Mouse (Mus musculus) spleen, postnatal 36 days (tissue): ENCODE measurements around the gene Pax8.

Experiments used
- DNase-seq, 2 experiments: peaks; one replicate each; pipeline ENCODE4 v3.0.0; 2022; ENCODE audit warnings: low spot score in 2 of 2, mixed read lengths in 1 of 2

The Pax8 gene

DNA sequence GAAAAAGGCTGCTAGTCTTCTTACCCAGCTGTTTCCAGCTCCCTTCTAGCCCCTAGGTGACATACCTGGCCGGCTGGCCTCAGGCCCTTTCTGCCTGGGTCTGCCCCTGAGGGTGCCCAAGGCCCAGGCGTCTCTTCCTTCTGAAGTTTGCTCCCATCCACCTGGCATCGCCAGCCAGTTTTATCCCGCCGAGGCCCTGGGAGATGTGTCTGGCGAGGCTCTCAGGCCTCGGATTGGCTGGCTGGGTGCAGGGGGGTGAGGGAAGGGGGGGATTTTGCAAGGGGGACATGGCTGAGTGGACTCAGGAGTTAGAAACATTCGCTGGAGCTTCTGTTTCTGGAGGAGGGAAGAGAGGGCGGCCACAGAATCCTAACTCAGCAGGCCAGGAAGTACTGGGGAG, at the start of gene Pax8:
Pax8 (minus strand) TSS at position 180 of the 400 bp plus-strand sequence.
- DNase-seq, result no peak

DNA sequence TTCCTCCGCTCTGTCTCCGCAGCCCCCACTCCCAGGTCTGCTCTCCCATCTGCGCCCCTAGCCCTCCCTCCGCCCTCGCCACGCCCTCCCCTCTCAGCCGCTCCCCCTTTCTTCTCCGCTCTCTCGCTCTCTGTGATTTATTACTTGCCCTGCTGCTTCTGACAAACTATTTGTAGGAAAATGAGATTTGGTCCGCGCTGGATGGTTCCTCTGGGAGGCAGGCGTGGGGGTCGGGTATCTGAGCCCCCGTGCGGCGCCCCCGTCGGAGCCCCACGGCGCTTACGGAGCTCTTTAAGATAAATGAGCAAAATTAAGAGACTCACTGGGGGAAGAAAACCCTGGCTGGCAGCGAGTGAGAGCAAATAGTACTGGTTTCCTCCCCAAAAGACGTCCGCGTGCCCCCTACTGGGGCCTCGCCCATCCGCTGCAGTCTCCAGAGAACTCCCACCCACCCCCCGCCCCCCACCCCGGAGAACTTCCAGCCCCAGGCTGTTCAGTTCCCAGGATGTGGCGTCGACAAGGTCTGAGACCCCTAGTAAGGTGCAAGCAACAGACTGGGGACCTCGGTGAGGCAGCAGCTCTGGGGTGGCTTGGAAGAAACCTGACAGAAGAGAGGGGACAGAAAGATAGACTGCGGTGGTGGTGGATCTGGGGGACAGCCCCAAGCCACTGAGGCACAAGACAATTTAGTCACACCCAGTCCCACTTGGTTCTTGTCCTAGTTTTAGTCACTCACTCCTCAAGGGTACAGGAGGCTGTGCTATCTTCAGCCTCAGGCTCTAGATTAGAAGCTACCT, 46.2 kb upstream of the Pax8 start:
- no peak for DNase-seq

DNA sequence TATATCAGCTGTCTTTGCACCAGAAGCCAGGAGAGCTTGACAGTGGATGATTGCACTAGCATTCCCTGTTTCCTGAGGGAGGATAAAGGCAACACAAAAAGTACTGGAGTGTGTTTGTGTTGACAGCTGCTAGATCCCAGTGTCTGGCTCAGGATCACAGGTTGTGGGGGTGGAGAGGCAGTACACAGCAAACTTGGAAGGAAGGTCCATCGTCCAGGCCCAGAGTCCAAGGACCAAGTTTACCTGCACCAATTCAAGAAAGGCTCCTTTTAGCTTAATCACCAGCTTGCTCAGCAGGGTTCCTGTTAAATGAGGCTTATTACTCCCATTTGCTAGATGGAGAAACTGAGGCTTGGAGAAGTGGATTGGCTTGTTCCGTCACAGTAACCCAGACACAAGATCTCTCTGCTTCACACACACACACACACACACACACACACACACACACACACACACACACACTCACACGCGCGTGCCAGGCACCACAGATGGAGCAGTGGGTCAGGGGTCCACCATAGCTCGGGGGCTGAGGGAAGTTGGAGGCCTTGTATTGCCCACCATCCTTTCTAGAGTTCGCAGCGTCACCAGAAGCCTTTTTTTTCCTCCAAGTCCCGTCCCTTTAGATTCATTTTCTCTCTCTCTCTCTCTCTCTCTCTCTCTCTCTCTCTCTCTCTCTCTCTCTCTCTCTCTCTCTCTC, 45.3 kb upstream of the Pax8 start:
- DNase-seq, result no peak

DNA sequence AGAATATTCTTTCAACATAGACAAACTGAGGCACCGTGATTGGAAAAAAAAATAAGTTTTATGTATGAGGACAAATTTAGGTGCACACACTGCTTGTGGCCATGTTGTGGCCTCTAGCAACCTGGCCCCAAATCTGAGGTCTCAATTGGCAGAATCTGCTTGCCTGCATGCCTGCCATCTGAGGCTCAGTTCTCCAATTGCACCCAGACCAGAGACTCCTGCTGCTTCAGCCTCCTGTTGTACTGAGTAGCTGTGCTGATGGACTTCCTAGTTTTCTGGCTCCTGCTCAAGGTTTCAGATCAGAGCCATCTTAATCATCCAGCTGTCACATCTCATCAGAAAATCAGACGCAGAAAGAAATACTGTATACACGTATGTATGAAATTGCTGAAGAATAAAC, 41.5 kb upstream of the Pax8 start:
- no peak for DNase-seq

DNA sequence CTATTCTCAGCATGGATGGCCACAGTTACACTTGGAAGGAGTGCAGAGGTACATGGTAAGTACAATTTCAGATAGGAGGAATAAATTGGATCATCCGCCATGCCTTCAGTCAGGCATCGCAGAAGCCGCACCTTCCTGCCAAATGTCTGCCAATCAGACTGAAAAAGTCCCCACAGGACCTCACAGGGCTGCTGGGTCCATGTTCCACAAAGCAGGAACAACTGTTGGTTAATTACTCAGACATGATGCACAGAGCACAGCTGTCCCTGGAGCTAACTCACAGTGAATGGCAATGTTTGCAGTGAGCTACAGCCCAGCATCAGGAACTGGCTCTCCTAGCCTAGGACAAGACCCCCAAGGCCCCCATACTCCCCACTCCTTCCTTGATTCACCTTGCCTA, 32.0 kb upstream of the Pax8 start:
- DNase-seq, result no peak

DNA sequence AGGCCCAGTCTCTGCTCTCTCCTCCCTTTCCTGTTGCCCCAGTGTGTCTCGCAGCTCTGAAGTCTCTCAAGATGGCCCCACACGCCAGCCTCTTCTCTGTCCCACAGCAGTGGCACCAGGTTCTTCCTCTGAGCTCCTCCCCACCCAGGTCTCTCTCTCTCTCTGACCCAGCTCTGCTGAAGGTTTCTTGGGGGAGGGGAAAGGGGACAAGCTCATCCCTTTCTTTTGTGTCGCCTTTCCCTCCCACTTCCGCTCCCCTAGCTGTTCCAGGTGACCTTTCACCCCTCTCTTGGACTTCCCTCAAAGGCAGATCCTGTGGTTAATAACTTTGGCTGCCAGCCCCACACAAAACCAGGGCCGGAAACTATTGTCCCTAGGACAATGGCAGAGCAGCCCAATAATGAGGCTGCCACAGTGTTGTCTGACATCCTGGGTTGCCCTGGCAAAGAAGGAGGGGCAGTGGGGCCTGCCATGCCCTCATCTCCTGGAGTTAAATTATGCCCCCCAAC, 27.6 kb upstream of the Pax8 start:
- no peak for DNase-seq

DNA sequence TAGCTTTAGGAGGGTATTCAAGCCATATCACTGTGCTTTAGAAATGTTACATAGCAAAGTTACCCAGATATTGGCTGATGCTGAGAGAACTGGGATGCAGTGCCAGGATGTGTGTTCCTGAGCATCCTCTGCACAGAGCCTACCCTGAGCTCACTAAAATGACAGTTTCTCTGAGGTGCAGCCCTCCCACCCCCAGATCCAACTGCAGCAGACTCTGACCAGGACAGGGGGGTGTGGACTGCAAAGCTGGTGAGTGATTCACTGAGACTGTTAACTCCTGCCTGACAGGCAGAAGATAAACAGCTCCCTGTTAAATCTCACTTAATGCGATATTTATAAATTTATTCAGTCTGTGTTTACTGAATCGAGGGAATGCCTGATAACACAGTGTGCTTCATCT, 25.5 kb upstream of the Pax8 start:
- no peak for DNase-seq

DNA sequence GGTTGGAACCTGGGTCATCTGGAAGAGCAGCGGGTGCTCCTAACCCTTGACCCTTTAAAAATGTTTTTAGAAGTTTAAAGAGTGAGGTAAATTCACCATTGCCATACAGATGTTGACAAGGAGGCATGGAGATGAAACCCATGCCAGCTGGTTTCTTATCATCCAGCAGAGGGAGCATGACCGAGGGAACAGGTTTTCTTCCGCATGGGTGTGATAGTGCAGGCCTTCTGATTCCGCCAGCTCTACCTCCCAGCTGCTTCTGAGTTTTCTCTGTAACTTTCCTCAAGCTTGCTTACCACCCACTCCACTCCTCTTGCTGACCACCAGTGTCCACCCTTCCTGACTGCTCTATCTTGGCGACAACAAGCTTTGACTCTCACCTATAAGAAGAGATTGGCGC, 15.2 kb upstream of the Pax8 start:
- DNase-seq, result no peak

DNA sequence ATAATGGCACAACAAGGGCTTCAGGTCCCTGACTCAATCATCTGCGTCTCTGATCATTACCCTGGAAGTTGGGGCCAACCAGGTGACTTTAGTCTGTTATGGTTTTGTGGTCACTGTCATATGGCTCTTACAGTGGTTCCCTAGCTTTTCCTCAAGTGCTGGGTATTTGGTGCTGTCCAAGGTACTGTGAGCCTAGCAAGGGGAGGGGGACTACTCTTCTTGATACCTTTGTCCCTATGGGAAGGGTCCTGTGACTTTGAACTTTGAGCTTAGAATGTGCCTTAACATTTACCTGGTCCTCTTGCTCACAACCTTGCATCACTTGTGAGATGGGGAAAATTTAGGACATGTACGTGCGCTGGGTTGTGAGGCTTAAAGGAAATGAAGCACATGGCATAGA, 13.3 kb upstream of the Pax8 start:
- DNase-seq, result no peak

DNA sequence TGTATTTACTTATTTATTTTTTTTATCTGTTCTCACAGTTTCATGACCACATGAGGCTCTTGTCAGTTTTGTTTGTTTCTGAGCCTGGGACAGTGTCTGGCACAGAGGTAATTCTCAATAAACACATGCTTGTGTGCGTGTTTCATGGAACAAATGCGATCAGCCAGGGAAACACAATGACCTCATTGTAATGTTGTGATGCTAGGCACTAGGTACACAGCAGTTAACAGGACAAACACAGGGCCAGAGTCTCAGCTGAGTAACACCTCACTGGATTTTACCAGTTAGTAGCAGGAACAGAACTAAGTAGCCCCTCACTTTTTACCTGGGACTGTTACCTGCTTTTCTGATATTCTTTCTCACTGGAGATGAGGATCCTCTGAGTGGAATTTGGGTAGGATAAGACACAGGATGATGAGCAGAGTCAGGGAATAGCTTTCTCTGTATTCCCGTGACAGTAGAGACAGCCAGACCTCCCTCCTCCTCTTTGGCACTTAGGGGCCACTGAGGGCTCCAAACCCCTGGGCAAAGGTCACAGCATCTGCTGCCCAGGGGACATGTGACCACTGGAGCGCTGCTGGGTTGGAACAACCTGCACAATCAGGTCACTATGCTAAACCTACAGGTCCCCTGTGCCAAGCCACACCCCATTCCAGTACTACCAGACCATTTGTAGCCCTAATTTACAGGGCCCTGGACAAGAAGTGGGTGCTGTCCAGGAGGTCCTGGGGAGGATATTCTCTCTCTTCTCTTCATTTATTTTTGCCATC, 11.8 kb upstream of the Pax8 start:
- no peak for DNase-seq

DNA sequence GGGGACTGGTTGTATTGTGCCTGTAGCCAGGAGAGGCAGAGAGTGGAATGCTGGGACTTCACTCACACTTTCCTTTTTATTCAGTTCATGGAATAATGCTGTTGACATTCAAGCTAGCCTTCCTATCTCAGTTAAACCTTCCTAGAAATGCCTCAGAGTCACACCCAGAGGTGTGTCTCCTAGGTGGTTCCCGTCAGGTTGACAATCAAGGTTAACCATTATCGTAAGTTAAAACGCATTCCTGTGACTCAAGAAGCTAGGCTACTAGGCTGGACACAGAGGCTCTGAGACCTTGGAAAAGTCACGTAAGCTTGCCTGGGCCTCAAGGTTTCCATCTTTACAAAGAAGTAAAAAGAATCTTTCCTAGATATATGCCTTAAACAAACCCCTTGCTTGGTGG, 10.0 kb upstream of the Pax8 start:
- DNase-seq, result no peak

DNA sequence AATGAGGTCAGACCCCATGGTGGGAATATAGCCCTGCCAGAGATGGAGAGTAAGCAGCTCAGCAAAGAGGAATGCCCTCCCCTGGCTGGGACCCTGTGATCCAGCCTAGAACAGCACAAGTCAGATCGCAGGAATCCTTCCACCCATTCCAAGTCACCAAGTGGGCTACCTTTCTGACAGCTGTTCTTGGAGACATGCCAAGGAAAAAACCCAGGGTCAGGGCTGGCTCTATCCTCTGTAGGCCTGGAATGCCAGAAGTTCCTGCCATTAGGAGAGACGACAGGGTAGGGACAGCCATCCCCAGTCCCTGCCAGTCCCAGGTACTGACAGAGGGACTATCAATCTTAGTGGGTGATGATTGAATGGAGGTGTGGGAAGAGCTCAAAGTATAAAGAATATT, 4.5 kb upstream of the Pax8 start:
- no peak for DNase-seq

DNA sequence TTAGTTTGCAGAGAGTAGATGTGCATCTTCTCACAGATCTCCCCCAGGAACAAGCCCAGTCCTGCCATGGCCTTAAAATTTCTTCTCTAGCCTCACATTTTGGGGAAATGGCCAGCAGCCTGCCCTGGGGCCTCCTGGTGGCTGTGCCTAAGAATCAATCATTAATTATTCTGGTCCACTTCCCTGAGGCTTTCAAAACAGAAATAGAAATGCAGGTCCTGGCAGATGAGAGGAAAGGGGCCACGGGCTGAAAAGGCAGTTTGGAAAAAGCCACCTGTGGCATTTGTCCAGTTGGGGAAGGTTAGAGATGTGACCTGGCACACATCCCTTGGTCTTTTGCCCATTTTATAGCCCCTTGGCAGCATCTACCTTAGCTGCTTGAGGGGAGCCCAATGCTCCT, 3.8 kb upstream of the Pax8 start:
- no peak for DNase-seq

DNA sequence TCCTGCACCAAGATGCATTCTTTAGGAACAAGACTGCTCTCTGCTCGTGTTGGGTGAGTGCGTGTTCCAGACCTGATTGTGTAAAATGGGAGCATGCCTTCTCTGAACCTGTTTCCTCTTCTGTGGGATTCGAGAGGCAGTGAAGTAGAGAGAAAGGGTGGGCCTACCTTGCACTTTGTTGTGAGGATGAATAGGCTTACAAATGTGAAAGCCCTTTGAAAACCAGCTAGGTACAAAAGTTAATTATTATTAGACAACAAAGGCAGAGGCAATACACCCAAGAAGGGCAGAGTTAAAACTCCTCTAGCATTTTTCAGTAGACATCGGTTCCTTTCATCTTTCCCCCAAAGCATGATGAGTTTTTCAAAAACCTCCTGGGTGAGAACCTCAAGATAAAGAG, 3.2 kb upstream of the Pax8 start:
- no peak for DNase-seq

DNA sequence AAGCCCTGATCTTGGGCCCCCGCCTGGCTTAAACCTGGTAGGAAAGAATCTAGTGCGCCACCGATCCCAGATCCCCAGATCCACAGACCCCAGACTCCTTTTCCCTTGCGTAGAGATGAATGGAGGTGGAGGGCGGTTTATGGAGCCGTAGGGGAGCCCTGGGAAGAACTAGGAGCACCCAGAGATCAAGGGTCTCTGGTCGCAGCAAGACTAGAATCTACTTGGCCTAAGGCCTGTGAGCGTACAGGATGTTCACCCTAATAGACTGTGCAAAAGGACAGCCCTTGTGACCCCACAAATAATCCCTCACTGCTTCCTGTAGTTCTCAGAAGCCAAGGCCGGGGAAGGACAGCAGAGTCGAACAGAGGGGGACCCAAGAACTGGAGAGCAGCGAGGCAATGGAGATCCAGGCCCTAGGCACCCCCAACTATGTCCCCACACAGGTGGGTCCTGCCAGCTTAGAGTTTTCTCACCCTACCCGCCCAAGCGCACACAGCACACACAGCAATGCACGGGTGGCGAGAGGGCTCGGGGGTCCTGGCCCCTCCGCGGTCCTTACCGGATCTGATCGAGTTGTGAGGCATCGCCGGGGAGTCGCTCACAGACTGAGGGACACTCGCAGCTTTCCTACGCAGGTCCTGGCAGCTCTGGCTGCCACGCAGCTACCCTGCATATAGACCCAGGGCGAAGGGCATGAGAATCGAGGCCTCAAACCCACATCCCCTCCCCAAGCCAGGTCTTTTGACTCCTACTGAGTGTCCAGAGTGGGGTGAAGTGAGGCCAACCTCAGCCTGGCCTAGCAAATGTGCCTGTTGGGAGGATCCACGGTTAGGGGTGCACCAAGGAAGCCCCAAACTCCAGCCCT, 653 bp downstream of the Pax8 start:
- no peak for DNase-seq

DNA sequence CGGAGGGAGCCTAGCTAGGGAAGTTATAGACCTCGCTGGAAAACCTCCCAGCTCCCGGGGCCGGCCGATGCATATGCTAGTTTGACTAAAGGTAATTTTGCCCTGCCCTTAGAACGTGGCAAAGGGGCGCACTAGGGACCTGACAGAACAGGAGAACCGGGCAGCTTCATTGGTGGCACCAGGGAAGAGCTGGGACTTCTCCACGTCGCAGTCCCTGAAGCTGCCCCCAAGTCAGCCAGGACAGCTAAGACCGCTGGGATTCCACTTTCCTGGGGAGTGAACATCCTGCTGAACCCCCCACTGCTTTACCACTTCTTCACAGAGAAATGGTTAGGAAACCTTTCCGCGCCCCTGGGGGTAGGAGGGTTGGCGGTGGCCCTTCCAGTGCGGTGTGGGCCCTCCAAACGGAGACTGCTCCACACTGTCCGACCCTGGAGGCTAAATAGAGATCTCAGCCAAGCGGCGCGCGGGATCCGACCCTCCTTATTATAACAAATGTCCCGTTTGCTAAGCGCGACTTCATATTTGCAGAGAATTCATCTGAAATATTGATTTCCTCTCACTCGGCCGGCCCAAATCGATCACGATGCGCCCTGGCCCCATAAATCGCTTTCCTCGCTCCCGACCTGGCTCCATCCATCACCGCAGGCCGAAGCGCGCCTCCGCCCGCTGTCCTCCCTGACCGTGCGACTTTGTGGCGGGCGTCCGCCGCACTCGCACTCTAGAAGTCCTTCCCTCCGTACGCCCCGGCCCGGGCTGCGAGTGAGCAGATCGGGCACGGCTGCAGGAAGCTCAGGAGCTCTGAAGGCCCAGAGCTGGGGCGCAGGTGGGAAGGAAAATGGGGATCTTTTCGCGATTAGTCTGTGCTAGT, 1.5 kb downstream of the Pax8 start:
- no peak for DNase-seq

DNA sequence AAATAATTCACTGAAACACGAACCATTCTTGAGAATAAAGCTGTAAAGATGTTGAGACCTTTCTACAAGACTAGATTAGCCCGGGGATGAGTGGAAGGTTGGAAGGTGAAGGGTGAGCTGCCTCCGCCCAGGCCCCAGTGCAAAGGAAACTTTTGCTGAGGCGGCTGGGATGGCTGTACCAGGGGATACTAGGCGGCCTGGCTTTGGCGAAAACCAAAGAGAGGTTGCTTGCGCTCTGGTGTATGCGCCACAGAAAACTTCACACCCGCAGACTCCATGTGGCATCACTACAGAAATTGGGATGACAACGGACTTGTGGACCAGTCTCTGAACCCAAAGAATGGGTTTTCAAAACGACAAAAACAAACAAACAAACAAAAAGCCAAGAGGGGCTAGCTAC, 2.7 kb downstream of the Pax8 start:
- no peak for DNase-seq

DNA sequence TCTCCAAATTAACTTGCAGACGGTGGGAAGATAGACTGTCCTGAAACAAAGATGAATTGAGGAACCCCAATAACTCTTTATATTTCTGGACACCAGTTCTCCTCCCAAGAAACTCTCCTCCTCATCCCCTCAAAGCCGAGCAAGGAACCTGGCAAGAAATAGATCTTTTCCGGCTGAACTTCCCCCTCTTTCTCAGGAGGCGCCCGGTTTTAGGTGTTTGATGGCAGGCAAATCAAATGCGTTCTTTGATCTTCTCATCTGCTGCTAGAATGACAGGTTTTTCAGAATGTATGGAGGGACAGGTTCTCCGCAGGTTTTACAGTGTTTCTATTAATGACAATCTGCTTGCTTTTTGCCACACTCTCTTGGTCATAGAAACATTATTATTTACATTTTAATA, 3.3 kb downstream of the Pax8 start:
- no peak for DNase-seq

DNA sequence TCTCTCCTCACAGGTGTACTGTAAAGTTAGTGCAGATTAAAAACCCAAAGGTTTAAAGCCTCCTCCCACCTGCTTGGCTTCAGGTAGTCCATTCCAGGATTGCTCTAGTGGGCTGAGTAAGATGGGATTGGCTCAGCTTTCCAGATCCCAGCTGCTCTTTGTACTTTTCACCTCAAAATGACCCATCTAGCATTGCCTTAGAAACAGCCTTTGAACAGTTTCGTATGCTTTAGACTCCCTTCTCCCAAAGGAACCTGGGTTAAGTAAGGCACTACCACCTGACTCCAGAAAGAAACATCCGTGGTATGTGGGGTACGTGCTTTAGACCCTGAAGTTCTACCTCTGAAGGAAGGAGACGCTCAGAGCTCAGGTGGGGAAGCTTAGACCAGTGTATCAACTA, 6.3 kb downstream of the Pax8 start:
- no peak for DNase-seq

DNA sequence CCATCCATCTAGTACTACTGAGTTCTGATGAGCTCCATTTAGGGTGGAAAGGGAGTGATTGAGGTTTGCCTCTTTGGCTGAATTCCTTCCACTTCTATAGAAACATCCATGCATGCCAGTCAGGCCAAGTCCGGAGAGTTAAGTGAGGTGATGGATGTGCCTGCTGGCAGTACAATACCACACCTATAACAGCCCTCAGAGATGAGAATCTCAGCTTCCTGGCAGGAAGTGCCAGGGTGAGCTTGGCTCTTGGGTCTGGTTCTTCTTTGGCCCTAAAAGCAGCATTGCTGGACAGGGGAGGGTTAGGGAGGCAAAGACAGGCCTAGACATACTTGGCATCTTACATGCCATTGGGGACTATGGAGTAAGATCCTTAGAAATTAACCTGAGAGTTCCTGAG, 7.0 kb downstream of the Pax8 start:
- no peak for DNase-seq

DNA sequence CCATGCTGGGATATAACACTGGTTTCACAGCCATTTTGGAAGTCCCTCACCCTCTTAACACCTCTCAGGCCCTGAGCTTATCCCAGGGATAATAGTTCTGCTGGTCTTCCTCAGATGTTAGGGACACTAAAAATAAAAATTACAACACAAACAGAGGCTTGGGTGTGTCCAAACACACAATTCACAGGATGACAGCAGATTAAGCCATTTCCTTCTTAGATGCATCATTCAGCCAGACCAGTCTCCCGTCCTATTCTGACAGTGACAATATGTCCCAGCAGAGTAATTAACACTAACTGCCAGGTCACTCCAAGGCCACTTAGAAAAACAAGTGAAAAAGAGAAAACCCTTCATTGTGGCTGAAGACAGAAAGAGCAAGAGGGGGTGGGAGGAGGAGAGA, 8.2 kb downstream of the Pax8 start:
- DNase-seq, result no peak
